Mouse (Mus musculus) spleen, adult 2 months (tissue): ENCODE results near the gene Cep19.

ENCODE experiments used
- CTCF ChIP-seq: fragments of 200-500 bp; IDR thresholded peaks from 2 replicates; pipeline ENCODE4 v1.5.1; 2011; ENCODE audit warnings: mild to moderate bottlenecking, inconsistent platforms; ENCODE audit not compliant: insufficient read depth, insufficient read length, insufficient replicate concordance; ENCODE audit errors: extremely low read depth
- POLR2A ChIP-seq: fragments of 200-500 bp; IDR thresholded peaks from 2 replicates; pipeline ENCODE4 v1.6.1; 2011; ENCODE audit warnings: low read depth, low read length, inconsistent platforms

GRCm38 (mm10) chr16:32129449-32130189, 30.0 kb downstream of the Cep19 start:
- TF ChIP-seq CTCF = no peak
- no peak for TF ChIP-seq POLR2A
